Mouse (Mus musculus): ENCODE results near the gene Anxa11. TPM values are rescaled to one million over a fixed set of nuclear protein-coding genes. Genes with fewer than 3 reads are reported as not detected.
"Not testable (repeated sequence)": the region's sequence is repeated elsewhere in the genome, so short reads cannot be mapped to it uniquely, and the experiment has no call there.

Gene Anxa11
- polyA plus RNA-seq, 1 experiment from 2014 or later, result 7.3 TPM

GRCm38 (mm10) chr14:25918427-25919170 is 76.6 kb downstream of the Anxa11 start:
- H3K27ac ChIP-seq; H3K4me1 ChIP-seq (replicated peaks); H3K4me3 ChIP-seq (replicated peaks); ATAC-seq (ENCODE audit: low read depth); H3K36me3 ChIP-seq; H3K4me2 ChIP-seq; H3K9me3 ChIP-seq (replicated peaks); H3K27me3 ChIP-seq; H3K9ac ChIP-seq; DNase-seq: not testable (repeated sequence)
- WGBS (ENCODE audit: insufficient replicate concordance), result no CpG with 5 or more reads among the region's 5 CpGs

- not testable (repeated sequence) for H3K27ac ChIP-seq; H3K4me2 ChIP-seq; H3K27me3 ChIP-seq; H3K4me1 ChIP-seq (replicated peaks); H3K4me3 ChIP-seq (replicated peaks); H3K9ac ChIP-seq; DNase-seq; H3K9me3 ChIP-seq (replicated peaks); H3K36me3 ChIP-seq
- ATAC-seq (ENCODE audit: low read depth), result peak; percentile 69
- WGBS (ENCODE audit: insufficient replicate concordance), result no CpG with 5 or more reads among the region's 44 CpGs
Observed at GRCm38 (mm10) chr14:25926814-25927561, 85.0 kb downstream of the Anxa11 start.

GRCm38 (mm10) chr14:25927562-25927881 is 85.6 kb downstream of the Anxa11 start, which contains the start of gene Tmem254a:
Gene Tmem254a (minus strand): TSS chr14:25927672.
- H3K9me3 ChIP-seq (replicated peaks); H3K4me2 ChIP-seq; H3K4me3 ChIP-seq (replicated peaks); H3K9ac ChIP-seq; DNase-seq; H3K4me1 ChIP-seq (replicated peaks); H3K27me3 ChIP-seq; H3K27ac ChIP-seq; H3K36me3 ChIP-seq: not testable (repeated sequence)
- no CpG with 5 or more reads among the region's 10 CpGs for WGBS (ENCODE audit: insufficient replicate concordance)
- ATAC-seq (ENCODE audit: low read depth), result peak; percentile 87

Small RNA genes lying within 50 kb of the gene (microRNA-seq; reads per million reads assigned to microRNA genes)
- not detected for gene Gm23701

Other genes with a start within 250 kb of the Anxa11 start
- 37.8 and 52.3 TPM in 2 replicates for gene Ppif, start 148.0 kb upstream of the Anxa11 start, polyA plus RNA-seq (2015; fragmentation: Nextera tagmentation; extraction: Ambion mirVana)
- 4.3 and 5.1 TPM in 2 replicates for gene Zcchc24, start 73.1 kb upstream of the Anxa11 start, polyA plus RNA-seq (2015; fragmentation: Nextera tagmentation; extraction: Ambion mirVana)
- gene Plac9a, start 60.9 kb downstream of the Anxa11 start, polyA plus RNA-seq (2015; fragmentation: Nextera tagmentation; extraction: Ambion mirVana), result 0.70 TPM in 1 of 2 replicates, not detected in the other
- gene Tmem254a, start 85.5 kb downstream of the Anxa11 start, polyA plus RNA-seq (2015; fragmentation: Nextera tagmentation; extraction: Ambion mirVana), result 0.92 and 1.2 TPM in 2 replicates
- gene Cphx1, start 96.1 kb downstream of the Anxa11 start, polyA plus RNA-seq (2015; fragmentation: Nextera tagmentation; extraction: Ambion mirVana), result 0.08 TPM in 1 of 2 replicates, not detected in the other
- 0.09 TPM in 1 of 2 replicates, not detected in the other for gene Duxbl1, start 136.4 kb downstream of the Anxa11 start, polyA plus RNA-seq (2015; fragmentation: Nextera tagmentation; extraction: Ambion mirVana)
- 3.1 and 3.5 TPM in 2 replicates for gene Gm9780, start 200.6 kb downstream of the Anxa11 start, polyA plus RNA-seq (2015; fragmentation: Nextera tagmentation; extraction: Ambion mirVana)
- gene Tmem254c, start 225.2 kb downstream of the Anxa11 start, polyA plus RNA-seq (2015; fragmentation: Nextera tagmentation; extraction: Ambion mirVana), result 10.9 and 17.6 TPM in 2 replicates
- gene Cphx2, start 239.4 kb downstream of the Anxa11 start, polyA plus RNA-seq (2015; fragmentation: Nextera tagmentation; extraction: Ambion mirVana), result not detected in 2 replicates
- not detected in 2 replicates for gene Cphx3, start 240.1 kb downstream of the Anxa11 start, polyA plus RNA-seq (2015; fragmentation: Nextera tagmentation; extraction: Ambion mirVana)